8 mouse cellular contexts compared by ENCODE assay signal in genomic region chr3:89093175-89093574, GRCm38 (mm10). TPM values are rescaled to one million over a fixed set of nuclear protein-coding genes. Genes with fewer than 3 reads are reported as not detected.
DNase-seq lines count a peak whose midpoint lies in the region; ATAC-seq lines count a peak whose summit lies in the region.

Gene Rusc1, minus strand, starts transcription at chr3:89093311.

- DNase-seq in adrenal gland, postnatal 36 days: peak; percentile 93 to 94
- DNase-seq in embryonic facial prominence, embryonic 11.5 days (ENCODE audit: low spot score): peak; percentile 85
- peak; percentile 87 to 89 for DNase-seq in heart, adult 18-20 months
- peak; percentile 83 for DNase-seq in kidney, adult 18-20 months
- peak; percentile 86 for DNase-seq in limb, embryonic 11.5 days (ENCODE audit: low spot score)
- DNase-seq in spleen, adult 12 weeks (ENCODE audit: low spot score): peak; percentile 35
- no peak for DNase-seq in adipocyte (ENCODE audit: low spot score)

- peak within 1 kb of the TSS; percentile 55 for H3K4me2 ChIP-seq in embryonic facial prominence, embryonic 11.5 days (ENCODE audit: low read depth, low read length)
- H3K4me2 ChIP-seq in limb, embryonic 11.5 days (ENCODE audit: low read depth, severe bottlenecking): peak within 1 kb of the TSS; percentile 50
- peak within 1 kb of the TSS; percentile 94 for H3K4me2 ChIP-seq in midbrain, embryonic 13.5 days (replicated peaks)

- H3K27ac ChIP-seq in embryonic facial prominence, embryonic 11.5 days (replicated peaks; ENCODE audit: low read depth, low read length): no peak within 1 kb of the TSS
- H3K27ac ChIP-seq in limb, embryonic 11.5 days (replicated peaks; ENCODE audit: low read depth, low read length): no peak within 1 kb of the TSS
- peak within 1 kb of the TSS; percentile 81 for H3K27ac ChIP-seq in midbrain, embryonic 13.5 days

- WGBS in embryonic facial prominence, embryonic 11.5 days: under 1% methylated on average over 18 of the region's 18 CpGs
- WGBS in limb, embryonic 11.5 days: 2% methylated on average over 18 of the region's 18 CpGs
- WGBS in midbrain, embryonic 13.5 days: 2% methylated on average over 18 of the region's 18 CpGs

- peak; percentile 41 for ATAC-seq in embryonic facial prominence, embryonic 11.5 days (replicated peaks; ENCODE audit: insufficient number of reproducible peaks, low FRiP score, low TSS enrichment, low read depth)
- peak; percentile 13; the same call in 1 of the 2 replicates for ATAC-seq in limb, embryonic 11.5 days (ENCODE audit: insufficient number of reproducible peaks, low FRiP score, low TSS enrichment, low read depth)
- peak; percentile 83 for ATAC-seq in midbrain, embryonic 13.5 days

- H3K4me3 ChIP-seq in embryonic facial prominence, embryonic 11.5 days (ENCODE audit: low read depth, low read length): peak within 1 kb of the TSS; percentile 34
- peak within 1 kb of the TSS; percentile 19 for H3K4me3 ChIP-seq in limb, embryonic 11.5 days (ENCODE audit: low read depth, low read length)
- H3K4me3 ChIP-seq in midbrain, embryonic 13.5 days (replicated peaks): peak within 1 kb of the TSS; percentile 74

- peaks cover 9% of the 10 kb centered on the region for H3K27me3 ChIP-seq in embryonic facial prominence, embryonic 11.5 days (ENCODE audit: control insufficient read depth, insufficient read depth, low read length)
- H3K27me3 ChIP-seq in limb, embryonic 11.5 days (ENCODE audit: control insufficient read depth, insufficient read depth, low read length): peaks cover 18% of the 10 kb centered on the region
- H3K27me3 ChIP-seq in midbrain, embryonic 13.5 days: peaks cover 20% of the 10 kb centered on the region

- H3K9ac ChIP-seq in embryonic facial prominence, embryonic 11.5 days (replicated peaks; ENCODE audit: low read length): peak within 1 kb of the TSS; percentile 44
- H3K9ac ChIP-seq in limb, embryonic 11.5 days (ENCODE audit: low read length): 0 out of 2 replicates have a peak within 1 kb of the TSS, but pooled peaks have one; percentile 12
- peak within 1 kb of the TSS; percentile 83 for H3K9ac ChIP-seq in midbrain, embryonic 13.5 days (replicated peaks)

- peaks cover 3% of the 10 kb centered on the region for H3K36me3 ChIP-seq in embryonic facial prominence, embryonic 11.5 days (replicated peaks; ENCODE audit: control insufficient read depth, insufficient read depth, low read depth, low read length)
- H3K36me3 ChIP-seq in limb, embryonic 11.5 days (ENCODE audit: control insufficient read depth, insufficient read depth, low read length): peaks cover 2% of the 10 kb centered on the region; the same call in 1 of the 2 replicates
- peaks cover 54% of the 10 kb centered on the region for H3K36me3 ChIP-seq in midbrain, embryonic 13.5 days

- no peaks in the 10 kb centered on the region; the same call in 1 of the 2 replicates for H3K4me1 ChIP-seq in embryonic facial prominence, embryonic 11.5 days (ENCODE audit: control insufficient read depth, insufficient read depth, low read length)
- peaks cover 25% of the 10 kb centered on the region for H3K4me1 ChIP-seq in limb, embryonic 11.5 days (ENCODE audit: control insufficient read depth, insufficient read depth, low read length)
- peaks cover 32% of the 10 kb centered on the region for H3K4me1 ChIP-seq in midbrain, embryonic 13.5 days (replicated peaks)

- H3K9me3 ChIP-seq in embryonic facial prominence, embryonic 11.5 days (replicated peaks; ENCODE audit: control insufficient read depth, low read length): no peaks in the 10 kb centered on the region
- H3K9me3 ChIP-seq in limb, embryonic 11.5 days (ENCODE audit: control insufficient read depth, low read length): no peaks in the 10 kb centered on the region
- no peaks in the 10 kb centered on the region for H3K9me3 ChIP-seq in midbrain, embryonic 13.5 days

RNA-seq across cellular contexts. Expression of gene Rusc1, which starts in this region (rescaled TPM):
- total RNA-seq in adrenal gland, postnatal 36 days (2021): 10 to 100 TPM; 26.9 to 30.8 TPM
- 14.4 and 18.0 TPM in 2 replicates for polyA plus RNA-seq in embryonic facial prominence, embryonic 11.5 days (2014; fragmentation: Nextera tagmentation; extraction: Ambion mirVana)
- total RNA-seq in heart, adult 18-20 months (2021): 10 to 100 TPM; 25.9 to 30.0 TPM
- polyA plus RNA-seq in limb, embryonic 11.5 days (2014; fragmentation: Nextera tagmentation; extraction: Ambion mirVana): 13.8 TPM in 2 replicates
- polyA plus RNA-seq in midbrain, embryonic 13.5 days (2015; fragmentation: Nextera tagmentation; extraction: Ambion mirVana): 59.8 and 69.5 TPM in 2 replicates

Comparison
In these comparisons a context has a peak if more than half of its experiments do, and no peak if none do; other contexts are left out.
1. ATAC-seq: peak in every context shown above with its lines; median percentile 83 in midbrain, embryonic 13.5 days; 41 in embryonic facial prominence, embryonic 11.5 days; 13 in limb, embryonic 11.5 days.
2. H3K4me3 ChIP-seq: peak in every context shown above with its lines; median percentile 74 in midbrain, embryonic 13.5 days; 34 in embryonic facial prominence, embryonic 11.5 days; 19 in limb, embryonic 11.5 days.
3. H3K9ac ChIP-seq: peak in every context shown above with its lines; median percentile 83 in midbrain, embryonic 13.5 days; 44 in embryonic facial prominence, embryonic 11.5 days; 12 in limb, embryonic 11.5 days.